Mouse (Mus musculus) testis, adult 2 months (tissue): ENCODE measurements around the gene Fbxo48. TPM values are rescaled to one million over a fixed set of nuclear protein-coding genes. Genes with fewer than 3 reads are reported as not detected.
A peak's percentile ranks its signal among the peaks of the same experiment; 100 is the strongest.

Experiments used
- H3K27ac ChIP-seq: fragments of 200-500 bp; 2 replicates; pipeline ENCODE4 v1.5.1; 2012; ENCODE audit warnings: low read depth, low read length; ENCODE audit not compliant: control insufficient read depth, insufficient read depth
- H3K27me3 ChIP-seq: fragments of 200-500 bp; 2 replicates; pipeline ENCODE4 v1.6.1; 2012; ENCODE audit warnings: mild to moderate bottlenecking, low read length, moderate library complexity; ENCODE audit not compliant: control insufficient read depth, insufficient read depth
- H3K36me3 ChIP-seq: fragments of 200-500 bp; 2 replicates; pipeline ENCODE4 v1.6.1; 2012; ENCODE audit warnings: mild to moderate bottlenecking, low read length; ENCODE audit not compliant: control insufficient read depth, insufficient read depth
- H3K4me1 ChIP-seq: fragments of 200-500 bp; 2 replicates; pipeline ENCODE4 v1.6.1; 2012; ENCODE audit warnings: low read length; ENCODE audit not compliant: control insufficient read depth, insufficient read depth
- H3K4me3 ChIP-seq: fragments of 200-500 bp; 2 replicates; pipeline ENCODE4 v1.5.1; 2012; ENCODE audit warnings: low read depth, mild to moderate bottlenecking, low read length, moderate library complexity, mixed read lengths; ENCODE audit not compliant: control insufficient read depth
- CTCF ChIP-seq: fragments of 200-500 bp; IDR thresholded peaks from 2 replicates; pipeline ENCODE4 v1.5.1; 2012; ENCODE audit warnings: low read depth, mild to moderate bottlenecking, inconsistent platforms, low read length, moderate library complexity; ENCODE audit not compliant: control insufficient read depth, insufficient read depth, insufficient replicate concordance
- POLR2A ChIP-seq: fragments of 200-500 bp; IDR thresholded peaks from 2 replicates; pipeline ENCODE4 v1.6.1; 2012; ENCODE audit warnings: low read depth, mild to moderate bottlenecking, inconsistent platforms, low read length, moderate library complexity; ENCODE audit not compliant: control insufficient read depth
- polyA plus RNA-seq: library from polyadenylated mRNA; depleted of rRNA; stranded (reverse); fragments of >200 nt; gene quantifications from 2 replicates; pipeline ENCODE4 v1.2.3, GENCODE M21; 2012; rRNA removed

Gene Fbxo48
- polyA plus RNA-seq, result 0.43 and 0.81 TPM in 2 replicates

DNA sequence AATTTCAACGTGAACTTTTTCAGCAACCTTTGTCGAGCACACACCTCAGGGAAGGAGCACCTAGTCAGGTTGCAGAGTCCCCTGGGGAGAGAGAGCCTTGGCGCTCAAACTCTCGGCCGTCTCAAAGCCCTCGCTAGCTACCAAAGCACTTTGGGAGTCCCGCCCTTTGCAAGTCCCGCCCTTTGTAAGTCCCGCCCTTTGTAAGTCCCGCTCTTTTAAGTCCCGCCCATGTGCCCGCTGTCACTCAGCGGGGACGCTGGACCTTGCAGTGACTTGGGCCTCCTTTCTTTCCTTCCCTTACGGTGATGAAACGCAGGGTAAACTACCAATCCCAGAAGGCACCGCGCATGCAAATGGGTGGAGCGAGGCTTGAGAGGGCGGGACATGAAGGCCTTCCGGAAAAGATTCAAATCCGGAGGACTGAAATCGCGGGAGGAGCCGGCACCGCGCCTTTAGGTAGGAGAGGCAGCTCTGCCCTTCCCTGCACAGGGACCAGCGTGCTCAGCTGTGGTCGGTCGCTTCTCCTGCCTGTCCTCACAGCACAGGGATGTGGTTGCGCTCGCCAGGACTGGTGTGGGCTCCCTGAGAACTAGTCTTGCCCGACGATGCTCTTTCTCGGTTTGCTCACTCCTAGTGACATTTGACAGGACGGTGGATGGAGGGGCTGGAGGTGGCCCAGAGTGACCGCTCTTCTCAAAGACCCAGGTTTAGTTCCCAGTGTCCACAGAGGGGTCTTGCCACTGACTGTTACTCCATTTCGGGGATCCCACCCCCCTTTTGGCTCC lies at the start of gene Fbxo48:
TSS of gene Fbxo48 (plus strand) at position 400 of the 785 bp plus-strand sequence.
- H3K27ac ChIP-seq, result no peak within 1 kb of the TSS
- no peak; the same call in 1 of the 2 replicates for TF ChIP-seq POLR2A
- no peak for TF ChIP-seq CTCF
- peaks cover 5% of the 10 kb centered on the region; the same call in 1 of the 2 replicates for H3K4me1 ChIP-seq
- peak within 1 kb of the TSS; percentile 99 for H3K4me3 ChIP-seq
- no peaks in the 10 kb centered on the region for H3K27me3 ChIP-seq
- H3K36me3 ChIP-seq, result no peaks in the 10 kb centered on the region

DNA sequence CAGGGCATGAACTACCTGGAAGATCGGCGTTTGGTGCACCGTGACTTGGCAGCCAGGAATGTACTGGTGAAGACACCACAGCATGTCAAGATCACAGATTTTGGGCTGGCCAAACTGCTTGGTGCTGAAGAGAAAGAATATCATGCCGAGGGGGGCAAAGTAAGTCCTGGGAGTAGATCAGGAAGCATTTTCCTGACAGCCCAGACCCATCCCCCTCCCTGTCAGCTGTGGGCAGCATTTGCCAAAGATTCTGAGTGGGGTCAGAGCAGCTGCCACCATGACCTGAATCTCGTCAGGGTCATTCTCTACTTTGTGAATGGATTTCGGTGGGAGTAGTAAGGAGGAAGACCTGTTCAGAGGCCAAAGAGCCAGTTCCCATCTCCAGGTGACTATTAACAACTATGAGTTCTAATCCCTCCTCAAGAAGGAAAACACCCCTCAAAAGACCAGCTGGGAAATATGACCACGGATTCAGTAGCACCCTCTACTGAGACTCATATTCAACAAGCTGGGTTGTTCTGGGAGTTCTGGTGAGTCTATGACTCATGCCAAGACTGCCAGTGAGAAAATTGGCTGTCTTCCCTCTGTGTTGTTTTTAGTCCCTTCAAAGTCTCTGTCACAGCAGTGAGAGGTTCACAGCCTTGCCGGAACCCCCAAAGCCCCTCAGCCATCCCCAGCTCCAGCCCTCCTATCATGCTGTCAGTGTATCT lies 46.7 kb upstream of the Fbxo48 start:
- no peak for TF ChIP-seq CTCF
- no peak for TF ChIP-seq POLR2A
- H3K4me1 ChIP-seq, result no peaks in the 10 kb centered on the region
- no peaks in the 10 kb centered on the region for H3K27me3 ChIP-seq
- no peak overlapping the region for H3K4me3 ChIP-seq
- H3K36me3 ChIP-seq, result no peaks in the 10 kb centered on the region
- no peak overlapping the region for H3K27ac ChIP-seq

DNA sequence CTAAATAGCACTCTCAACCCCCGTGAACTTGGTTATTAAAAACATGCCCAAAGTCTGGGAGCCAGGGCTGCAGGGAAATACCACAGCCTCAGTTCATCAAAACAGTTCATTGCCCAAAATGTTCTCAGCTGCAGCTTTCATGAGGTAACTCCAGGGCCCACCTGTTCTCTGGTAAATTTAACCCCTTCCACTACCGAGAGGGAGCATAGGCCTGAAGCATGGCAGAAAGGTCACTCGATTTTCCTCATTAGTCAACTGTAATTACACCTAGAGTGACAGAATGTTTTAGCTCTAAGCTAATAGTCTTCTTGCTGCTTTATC lies 46.2 kb upstream of the Fbxo48 start:
- H3K27ac ChIP-seq, result no peak overlapping the region
- H3K36me3 ChIP-seq, result no peaks in the 10 kb centered on the region
- H3K27me3 ChIP-seq, result no peaks in the 10 kb centered on the region
- no peak overlapping the region for H3K4me3 ChIP-seq
- TF ChIP-seq CTCF (no peak), POLR2A (no peak)
- H3K4me1 ChIP-seq, result no peaks in the 10 kb centered on the region

DNA sequence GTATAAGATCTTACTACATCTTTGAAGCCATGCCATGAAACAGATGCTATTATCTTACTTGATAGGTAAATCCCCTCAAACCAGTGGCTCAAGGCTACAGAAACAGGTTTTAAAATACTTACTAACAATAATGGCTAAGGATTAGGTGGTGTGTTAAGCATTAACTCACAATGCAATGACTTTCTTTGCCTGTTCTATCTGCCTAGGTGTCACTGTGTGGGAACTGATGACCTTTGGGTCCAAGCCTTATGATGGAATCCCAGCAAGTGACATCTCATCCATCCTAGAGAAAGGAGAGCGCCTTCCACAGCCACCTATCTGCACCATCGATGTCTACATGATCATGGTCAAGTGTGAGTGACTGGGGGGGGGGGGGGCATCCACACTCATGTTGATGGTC lies 44.6 kb upstream of the Fbxo48 start:
- TF ChIP-seq POLR2A (no peak), CTCF (no peak)

DNA sequence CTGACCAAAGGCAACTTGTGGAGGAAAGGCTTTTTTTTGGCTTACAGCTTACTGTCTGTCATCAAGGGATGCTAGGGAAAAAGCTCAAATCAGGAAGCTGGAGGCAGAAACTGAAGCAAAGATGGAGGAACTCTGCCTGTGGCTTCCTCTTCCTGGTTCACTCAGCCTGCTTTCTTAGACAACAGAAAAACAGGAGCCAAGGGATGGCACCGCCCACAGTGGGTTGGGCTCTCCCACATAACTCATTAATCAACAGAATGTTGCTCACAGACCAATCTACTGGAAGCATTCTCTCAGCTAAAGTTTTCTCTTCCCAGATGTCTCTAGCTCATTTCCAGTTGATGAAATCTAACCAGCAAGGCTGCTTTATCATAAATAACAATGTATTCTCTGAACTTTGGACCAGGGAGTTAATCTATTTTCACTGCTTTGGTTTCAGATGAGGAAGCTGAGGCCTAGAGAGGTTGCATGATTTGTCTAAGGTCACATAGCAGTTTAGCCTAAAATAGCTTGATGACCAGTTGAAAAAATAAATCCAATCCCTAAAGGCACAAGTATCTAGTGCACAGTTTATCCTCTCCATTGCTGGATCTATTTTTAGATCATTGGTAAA lies 43.6 kb upstream of the Fbxo48 start:
- H3K27ac ChIP-seq, result no peak overlapping the region
- no peak overlapping the region for H3K4me3 ChIP-seq
- no peaks in the 10 kb centered on the region for H3K36me3 ChIP-seq
- H3K27me3 ChIP-seq, result no peaks in the 10 kb centered on the region
- TF ChIP-seq CTCF (no peak), POLR2A (no peak)
- H3K4me1 ChIP-seq, result no peaks in the 10 kb centered on the region

More for the DNA sequence above, 44.6 kb upstream of the Fbxo48 start:
- no peak overlapping the region for H3K27ac ChIP-seq
- no peaks in the 10 kb centered on the region for H3K36me3 ChIP-seq
- no peaks in the 10 kb centered on the region for H3K27me3 ChIP-seq
- H3K4me3 ChIP-seq, result no peak overlapping the region
- no peaks in the 10 kb centered on the region for H3K4me1 ChIP-seq

DNA sequence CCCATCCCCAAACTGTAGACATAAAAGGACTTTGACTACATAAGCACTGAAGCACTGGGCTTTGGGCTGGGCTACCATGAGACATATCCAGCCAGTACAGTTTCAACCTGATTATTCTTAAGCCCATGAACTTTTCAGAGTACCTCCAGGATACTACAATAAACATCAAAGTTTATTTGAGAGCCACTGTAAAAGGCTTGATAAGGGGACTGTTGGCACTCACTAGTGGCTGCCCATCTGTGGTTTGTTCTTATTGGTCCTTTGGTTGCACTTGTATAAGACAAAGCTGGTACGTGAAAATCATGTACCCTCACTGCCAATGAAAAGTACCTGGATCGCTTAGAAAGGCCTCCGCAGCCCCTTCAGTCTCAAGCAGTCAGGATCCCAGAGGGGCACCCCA lies 36.4 kb upstream of the Fbxo48 start:
- no peak for TF ChIP-seq CTCF
- TF ChIP-seq POLR2A, result no peak

DNA sequence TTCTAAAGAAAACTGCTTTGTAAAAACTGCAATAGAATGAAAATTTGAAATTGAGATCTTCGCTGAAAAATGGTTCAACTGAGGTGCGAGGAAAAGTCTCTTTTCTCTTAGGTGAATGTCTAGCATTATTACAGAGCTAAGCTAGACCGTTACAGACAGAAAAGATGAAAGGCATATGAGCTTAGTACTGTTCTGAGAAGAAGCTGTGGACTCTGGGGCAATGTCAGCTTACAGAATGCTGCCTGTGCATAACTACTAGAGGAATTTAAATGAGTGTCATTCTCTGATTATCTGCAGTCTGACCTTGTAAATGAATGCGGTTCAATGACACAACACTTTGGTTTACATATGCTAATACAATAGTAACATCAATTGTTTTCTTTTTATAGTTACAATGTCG lies 35.3 kb upstream of the Fbxo48 start:
- TF ChIP-seq POLR2A, result no peak
- TF ChIP-seq CTCF, result no peak
- Histone ChIP-seq H3K4me1 (no peaks in the 10 kb centered on the region), H3K27ac (no peak overlapping the region), H3K27me3 (no peaks in the 10 kb centered on the region), H3K4me3 (no peak overlapping the region), H3K36me3 (no peaks in the 10 kb centered on the region)

More for the DNA sequence above, 36.4 kb upstream of the Fbxo48 start:
- Histone ChIP-seq H3K27me3 (no peaks in the 10 kb centered on the region), H3K4me1 (no peaks in the 10 kb centered on the region), H3K27ac (no peak overlapping the region), H3K36me3 (no peaks in the 10 kb centered on the region), H3K4me3 (no peak overlapping the region)
